Mouse (Mus musculus) CH12F3 (cell line): ENCODE results near the gene Cpvl.

Experiments used
- in situ Hi-C: fragments of 300-500 bp; cut with MboI; formaldehyde crosslinking; loops from 2 replicates; pipeline ENCODE4 v1.14.3; 2020; ENCODE audit warnings: low sequenced_read_pairs

The Cpvl gene

DNA sequence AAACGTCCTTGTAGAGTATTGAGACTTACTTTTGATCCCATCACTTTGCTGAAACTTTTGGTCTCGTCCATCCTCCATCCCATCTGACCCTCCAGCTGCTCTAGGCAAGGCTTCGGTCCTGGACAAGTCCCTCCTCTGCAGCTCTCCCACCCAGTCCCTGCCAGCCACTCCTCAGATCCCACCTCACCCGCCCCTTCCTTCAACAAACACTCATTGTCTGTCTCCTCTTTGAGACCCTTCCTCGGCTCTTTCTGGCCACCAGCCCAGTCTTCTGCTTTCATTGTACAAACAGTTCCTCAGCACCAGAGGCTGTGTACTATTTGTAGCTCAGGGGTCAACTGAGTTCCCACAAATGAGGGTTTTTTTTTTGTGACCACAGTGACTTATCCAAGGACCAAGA, 5.0 kb downstream of the Cpvl start:
- in situ Hi-C loops = no loop called here

DNA sequence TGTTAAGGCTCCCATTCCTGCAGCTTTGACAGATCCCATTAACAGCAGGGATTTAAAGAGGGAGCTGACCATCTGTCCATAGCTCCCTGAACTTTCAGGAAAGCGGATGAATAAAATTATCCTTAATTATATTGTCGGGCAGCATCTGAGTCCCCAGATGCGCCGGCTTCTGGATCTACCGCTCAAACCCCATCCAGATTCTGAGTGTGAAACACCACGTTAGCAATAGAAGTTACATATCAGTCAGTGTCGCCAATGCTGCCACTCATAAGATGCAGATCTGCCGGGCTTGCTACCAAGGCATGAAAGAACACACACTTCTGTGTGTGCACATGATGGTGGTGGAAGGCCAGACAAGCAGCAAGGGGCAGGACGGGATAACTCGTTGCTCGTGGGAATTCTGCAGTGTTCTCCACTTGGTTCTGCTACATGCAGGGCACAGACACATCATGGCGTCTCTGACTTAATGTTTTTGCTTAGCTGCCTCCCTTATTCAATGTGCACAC, 6.2 kb downstream of the Cpvl start:
- in situ Hi-C loops = no loop called here

DNA sequence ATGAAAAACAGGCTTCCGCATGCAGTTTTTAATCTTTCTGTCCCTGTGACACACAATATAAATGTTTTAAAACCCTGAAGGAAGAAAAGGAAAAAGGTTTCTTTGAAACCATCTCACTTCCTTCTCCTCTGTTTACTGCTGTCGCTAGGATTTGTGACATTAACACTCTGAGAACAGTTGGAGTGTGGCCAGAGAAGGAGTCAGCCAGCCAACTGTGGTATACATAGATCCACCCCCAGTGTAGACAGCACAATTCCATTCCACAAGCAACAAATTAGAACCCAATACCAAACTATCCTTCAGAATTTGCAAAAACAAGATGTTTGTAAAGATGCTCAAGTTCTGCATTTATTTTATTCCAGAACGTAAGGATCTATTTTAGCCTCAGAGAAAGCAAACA, 6.7 kb downstream of the Cpvl start:
- in situ Hi-C loops = no loop called here

DNA sequence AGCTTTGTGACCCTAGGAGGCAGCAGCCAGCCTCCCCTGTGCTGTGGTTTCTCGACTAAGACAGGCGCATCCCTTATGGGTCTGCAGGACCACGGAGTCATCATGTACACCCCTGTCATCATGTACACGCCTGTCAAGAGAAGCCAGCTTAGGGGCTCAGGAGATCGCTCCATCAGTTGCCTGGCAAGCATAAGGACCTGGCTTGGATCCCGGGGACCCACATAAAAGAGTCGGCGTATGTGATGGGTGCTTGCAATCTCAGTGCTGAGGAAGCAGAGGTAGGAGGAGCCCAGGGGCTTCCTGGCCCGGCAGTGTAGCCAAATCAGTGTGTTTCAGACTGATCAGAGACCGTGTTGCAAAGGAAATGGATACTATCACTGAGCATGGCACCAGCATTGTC, 9.4 kb downstream of the Cpvl start:
- in situ Hi-C loops = no loop called here

DNA sequence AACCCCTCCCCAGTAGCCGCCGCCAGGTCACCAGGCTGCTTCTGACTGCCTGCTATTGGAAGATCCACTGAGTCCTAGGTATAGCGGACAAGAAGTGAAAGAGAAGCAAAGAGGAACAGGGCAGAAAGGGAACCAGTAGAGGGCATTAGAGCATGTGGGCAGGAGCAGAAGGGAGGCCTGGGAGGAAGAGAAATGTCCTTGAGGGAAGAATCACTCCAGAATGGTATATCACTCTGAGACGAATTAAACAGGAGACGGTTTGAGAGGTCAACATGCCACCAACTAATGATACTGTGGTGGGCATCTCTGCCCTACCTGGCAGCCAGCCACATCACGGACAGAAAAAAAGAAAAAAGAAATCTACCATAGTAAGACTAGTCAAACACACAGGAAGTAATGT, 9.9 kb downstream of the Cpvl start:
- in situ Hi-C loops = no loop called here

DNA sequence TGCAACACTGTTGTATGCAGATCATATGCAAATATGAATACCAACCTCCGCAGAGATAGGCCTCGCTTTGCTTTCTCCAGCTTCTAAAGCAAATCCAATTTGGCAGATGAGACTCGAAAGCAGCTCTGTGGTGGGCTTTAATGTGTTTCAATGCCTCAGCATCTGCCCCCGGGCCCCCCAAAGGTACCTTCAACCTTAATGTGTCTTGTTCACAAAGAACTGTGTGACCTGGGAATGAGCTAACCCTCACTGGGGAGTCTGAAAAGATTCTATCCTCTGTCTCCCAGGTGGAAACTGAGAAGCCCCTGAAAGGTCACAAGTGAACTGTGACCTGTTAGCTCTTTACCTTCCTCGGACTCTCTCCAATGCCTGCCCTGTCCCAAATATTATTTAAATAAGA, 11.9 kb downstream of the Cpvl start:
- in situ Hi-C loops = no loop called here

DNA sequence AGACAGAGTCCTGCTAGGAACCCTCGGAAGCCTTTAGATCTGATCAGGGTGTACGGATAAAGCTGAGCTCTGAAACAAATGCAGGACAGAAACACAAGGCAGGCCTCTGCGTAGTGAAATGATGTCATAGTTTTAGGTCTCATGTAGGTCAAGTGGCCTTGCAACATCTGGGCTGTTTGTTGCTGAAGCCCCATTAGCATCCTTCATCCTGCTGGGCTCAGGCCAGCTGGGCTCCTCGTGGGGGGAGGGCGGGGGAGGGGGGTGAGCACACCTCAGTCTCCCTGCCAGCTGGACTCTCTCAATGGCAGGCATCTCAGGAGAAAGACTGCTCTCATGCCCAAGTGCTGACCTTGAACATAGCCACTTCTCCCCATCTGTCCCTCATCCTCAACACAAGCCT, 12.6 kb downstream of the Cpvl start:
- in situ Hi-C loops = no loop called here

DNA sequence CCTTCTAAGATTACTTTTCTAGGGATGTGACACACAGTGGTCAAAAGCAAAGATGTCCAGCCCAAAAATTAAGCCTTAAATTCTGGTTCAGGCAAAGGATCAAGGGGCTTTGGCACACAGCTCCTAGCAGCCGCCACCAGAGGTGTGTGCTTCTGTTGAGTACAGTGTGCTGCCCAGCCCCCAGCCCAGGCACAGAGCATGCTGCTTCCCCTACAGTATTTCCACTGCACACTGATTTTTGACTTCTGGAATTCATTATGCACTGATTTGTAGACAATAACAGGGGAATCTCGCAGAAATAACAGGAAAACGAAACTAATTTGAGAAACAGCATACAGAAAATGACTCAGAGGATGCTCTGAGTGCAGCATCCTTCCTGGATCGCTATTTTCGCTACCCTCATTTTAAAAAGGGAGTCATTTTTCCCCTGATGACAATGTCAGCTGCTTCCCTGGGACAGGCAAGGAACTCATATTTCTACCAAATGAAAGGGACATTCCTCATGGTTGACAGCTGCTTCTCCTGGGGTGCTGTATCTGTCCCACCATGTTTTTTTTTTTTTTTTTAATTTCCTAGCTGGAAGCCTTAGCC, 14.5 kb downstream of the Cpvl start:
- in situ Hi-C loops = no loop called here

DNA sequence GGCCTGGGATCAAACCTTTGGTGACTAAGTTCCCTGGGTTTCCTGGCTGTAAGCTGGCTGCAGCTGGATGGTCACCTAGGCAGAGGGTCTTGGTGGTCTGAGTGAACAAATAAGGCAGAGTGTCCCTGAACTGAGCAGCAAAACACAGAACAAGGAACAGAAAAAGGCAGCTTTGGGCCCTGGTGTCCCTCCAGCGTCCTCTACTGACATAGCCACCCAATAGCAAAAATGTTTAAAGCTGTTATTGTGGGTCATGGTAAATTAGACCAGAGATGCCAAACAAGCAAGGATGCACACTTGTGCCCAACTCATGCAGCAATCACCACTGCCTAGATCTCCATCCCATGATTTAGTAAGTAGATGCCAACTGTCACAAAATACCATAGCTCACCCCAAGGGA, 16.5 kb downstream of the Cpvl start:
- in situ Hi-C loops = no loop called here

DNA sequence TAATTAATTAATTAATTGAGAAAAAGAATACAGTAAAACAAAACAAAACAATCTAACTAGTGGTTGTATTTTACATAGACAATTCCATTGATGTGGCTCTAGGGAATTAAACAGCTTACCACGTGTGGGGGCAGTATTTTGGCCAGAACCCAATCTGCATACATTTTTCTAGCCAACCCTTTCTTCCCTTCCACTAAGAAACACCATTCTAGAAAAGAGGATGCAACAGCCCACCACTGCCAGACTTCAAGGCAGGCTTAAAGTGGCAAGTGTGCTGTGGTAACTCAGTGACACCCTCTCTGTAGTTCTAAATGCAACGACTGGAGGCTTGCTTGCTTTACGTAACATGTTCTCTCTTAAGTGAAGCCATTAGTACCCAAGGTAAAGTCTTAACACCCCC, 18.6 kb downstream of the Cpvl start:
- in situ Hi-C loops = loop anchor here (10.0 kb wide), 1 partner anchor 185 kb away; no protein-coding TSS in a partner anchor

DNA sequence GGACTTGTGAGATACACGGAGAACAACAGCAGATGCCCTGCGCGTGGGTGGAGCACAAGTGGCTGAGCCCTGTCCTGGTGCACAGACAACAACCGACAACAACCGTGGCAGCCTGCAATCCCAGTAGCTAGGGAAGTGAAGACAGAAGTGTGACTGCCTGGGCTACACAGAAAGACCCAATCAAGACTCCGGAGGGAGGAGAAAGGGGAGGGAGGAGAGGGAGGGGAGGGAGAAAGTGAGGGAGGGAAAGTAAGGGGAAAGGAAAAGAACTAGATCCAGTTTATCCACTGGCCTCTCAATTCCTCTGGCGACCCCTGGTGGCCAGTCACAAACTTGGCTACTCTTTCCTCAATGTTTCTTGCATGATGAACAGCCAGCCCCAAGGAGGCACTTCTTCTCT, 20.1 kb downstream of the Cpvl start:
- in situ Hi-C loops = loop anchor here (10.0 kb wide), 1 partner anchor 184 kb away; no protein-coding TSS in a partner anchor

DNA sequence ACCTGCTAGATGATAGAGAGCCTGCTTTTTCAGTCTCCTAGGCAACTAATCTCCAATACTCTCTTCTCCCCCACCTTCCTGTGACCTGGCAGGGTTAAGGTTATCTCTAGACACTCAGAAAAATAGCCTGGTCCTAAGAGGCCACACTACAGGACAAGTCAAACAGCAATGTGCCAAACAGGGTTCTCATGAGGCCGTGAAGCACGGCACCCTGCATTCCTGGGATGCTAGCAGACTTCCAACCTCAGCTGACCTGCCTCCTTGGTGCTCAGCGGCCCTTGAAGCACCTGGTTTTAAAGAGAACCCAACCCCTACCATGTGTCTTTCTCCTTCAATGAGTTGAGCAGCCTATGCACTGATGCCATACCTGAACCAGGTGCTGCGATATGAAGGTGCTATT, 22.0 kb downstream of the Cpvl start:
- in situ Hi-C loops = loop anchor here (10.0 kb wide), 1 partner anchor 182 kb away; no protein-coding TSS in a partner anchor

DNA sequence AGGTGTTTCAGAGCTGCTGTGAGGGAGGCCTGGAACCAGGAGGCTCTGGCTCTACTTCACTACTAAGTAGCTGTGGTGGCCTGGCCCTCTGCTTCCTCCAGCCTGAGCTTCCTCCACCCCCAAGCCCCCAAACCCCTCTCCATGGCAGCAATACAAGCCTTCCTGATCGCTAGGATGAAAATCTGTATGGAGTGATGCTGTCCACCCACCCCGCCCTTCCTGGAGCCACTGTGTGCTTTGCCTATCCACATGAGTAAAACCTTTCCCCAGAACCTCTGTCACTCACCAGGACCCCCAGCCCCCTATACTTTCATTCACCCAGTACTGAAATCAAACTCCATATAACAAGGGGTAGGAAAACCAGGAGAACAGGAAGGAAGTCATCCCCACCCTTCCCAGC, 22.6 kb downstream of the Cpvl start:
- in situ Hi-C loops = loop anchor here (10.0 kb wide), 1 partner anchor 181 kb away; no protein-coding TSS in a partner anchor

DNA sequence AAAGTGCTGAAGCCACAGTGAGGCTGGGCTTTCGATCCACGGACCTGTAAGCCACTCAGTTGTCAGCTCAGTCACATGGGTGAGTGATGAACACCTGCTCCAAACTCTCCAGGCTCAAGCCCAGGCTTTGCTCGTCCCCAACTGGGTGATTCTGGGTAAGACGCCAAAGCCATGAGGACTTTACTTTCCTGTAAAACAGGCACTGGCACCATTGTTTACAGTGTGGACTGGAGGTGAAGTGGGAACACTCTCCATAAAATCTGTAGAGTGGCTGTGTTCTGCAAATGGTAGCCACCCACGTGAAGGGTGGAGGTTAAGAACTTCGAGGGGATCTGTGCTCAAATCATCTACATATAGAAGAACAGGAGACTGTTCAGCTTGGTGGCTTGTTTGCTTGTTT, 23.2 kb downstream of the Cpvl start:
- in situ Hi-C loops = loop anchor here (10.0 kb wide), 1 partner anchor 180 kb away; no protein-coding TSS in a partner anchor

DNA sequence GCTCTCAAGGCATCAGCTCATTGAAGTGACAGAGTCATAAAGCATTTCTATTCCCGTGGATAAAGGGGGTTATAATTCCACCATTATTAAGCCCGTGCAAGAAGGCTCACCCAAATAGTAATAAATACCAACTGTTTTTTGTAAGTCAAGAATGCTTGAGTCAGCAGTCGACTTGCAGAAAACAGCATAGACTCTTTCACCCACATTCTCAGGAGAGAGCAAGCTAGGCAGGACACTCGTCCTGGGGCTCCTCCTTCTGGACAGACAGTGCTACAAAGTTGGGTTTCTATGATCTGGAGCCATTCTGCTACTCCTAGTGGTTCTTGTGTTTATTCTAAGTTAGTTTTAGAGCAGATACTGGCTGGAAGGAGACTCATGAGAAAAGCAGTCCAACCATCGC, 24.4 kb downstream of the Cpvl start:
- in situ Hi-C loops = loop anchor here (10.0 kb wide), 1 partner anchor 179 kb away; no protein-coding TSS in a partner anchor

DNA sequence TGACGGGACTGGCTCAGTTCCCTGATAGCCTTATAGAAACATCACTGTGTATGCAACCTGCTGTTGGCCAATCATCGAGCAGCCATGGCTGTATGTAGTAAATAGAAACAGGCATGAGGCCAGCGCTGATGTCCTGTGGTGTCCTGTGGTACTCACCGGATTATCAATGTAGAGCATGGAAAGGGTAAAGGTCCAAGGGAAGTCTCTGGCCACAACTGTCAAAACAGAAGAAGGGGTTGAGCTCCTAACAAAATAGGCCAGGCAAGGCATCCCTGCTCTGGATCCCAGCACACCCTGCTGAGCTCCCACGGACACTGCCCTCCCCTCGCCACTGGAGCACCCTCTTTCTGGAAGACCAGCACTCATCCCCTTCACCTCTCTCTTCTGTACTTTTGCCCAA, 25.1 kb downstream of the Cpvl start:
- in situ Hi-C loops = loop anchor here (10.0 kb wide), 1 partner anchor 179 kb away; no protein-coding TSS in a partner anchor

DNA sequence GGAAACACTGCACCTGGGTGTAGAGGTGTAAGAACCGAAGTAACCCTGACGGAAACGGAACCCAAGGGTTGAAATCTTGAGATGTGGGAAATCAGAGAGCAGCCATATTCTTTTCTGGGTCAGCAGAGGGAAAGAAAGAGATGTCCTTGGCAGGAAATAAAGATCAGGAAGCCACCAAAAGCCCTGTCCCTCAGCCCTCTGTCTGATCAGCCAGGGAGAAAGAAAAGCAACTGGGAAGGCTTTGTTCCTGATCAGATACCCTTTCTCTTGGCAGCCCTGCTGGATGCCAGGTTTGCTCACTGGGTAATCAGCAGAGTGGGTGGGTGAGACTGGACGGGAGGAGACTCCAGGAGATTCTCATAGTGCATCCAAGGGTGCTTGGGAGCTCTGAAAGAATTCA, 27.1 kb downstream of the Cpvl start:
- in situ Hi-C loops = loop anchor here (10.0 kb wide), 1 partner anchor 177 kb away; no protein-coding TSS in a partner anchor

DNA sequence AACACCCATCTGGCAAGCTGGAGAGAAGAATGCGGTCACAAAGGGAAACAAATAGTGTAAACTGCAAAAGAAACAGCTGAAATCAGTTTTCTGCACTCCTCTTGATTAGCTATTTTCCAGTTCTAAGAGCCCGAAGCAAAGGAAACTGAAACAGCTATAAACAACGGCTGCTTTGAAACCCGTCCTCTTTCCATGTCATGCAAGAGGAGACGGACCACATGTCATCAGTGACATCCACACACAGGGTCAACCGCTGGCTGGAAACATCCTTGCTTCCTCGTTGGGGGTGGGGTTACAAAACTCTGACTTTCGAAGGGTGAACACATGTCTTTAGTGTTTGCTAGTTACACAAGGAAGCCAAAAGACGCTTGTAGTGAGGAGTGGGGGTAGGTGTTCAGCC, 27.6 kb downstream of the Cpvl start:
- in situ Hi-C loops = loop anchor here (10.0 kb wide), 1 partner anchor 176 kb away; no protein-coding TSS in a partner anchor

DNA sequence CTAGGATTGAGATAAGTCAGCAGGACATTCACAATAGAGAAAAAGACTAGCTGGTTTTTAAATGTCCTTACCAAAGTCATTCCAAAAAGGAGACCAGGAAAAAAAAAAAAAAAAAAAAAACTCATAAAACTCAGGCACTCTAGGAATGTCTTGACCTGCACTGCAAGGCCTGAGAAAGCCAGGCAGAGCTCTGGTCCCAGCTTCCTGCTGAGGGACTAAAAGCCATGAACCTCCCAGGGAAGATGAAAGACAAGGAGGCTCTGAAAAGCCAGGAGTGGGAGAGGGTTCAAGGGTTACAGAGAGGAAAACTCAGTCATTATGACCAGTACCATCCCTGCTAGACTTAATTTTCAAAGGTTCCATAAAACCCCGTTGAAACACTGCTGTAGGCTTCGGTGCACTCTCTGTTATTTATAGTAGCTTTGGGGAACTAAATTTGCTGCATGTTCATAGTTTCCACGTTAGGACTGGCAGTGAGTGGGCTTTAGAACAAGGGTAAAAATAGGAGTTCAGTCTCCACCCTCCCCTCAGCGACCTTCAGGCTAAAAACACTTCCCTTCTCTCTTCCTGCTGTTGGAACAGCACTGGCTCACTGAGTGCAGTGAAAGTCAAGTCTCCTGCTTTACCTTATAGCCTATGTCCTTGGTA, 30.0 kb downstream of the Cpvl start:
- in situ Hi-C loops = no loop called here

DNA sequence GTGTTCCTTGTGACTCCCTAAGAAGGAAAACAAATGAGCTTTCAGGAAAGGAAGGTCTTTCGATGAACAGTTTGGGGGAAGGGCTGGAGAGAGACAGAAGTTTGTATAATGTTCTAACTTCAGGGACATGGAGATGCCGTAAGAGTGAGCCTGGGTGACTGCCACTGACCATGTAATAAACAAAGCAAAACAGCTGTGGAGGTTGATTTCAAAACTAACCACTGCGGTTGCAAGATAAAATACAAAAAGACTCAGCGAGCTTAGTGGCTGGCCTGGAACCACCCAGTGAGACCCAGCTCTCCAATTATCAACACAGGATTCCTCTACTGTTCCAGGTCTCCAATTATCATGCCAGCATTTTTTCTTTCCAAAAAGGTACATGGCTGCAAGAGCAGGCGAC, 33.6 kb downstream of the Cpvl start:
- in situ Hi-C loops = no loop called here

DNA sequence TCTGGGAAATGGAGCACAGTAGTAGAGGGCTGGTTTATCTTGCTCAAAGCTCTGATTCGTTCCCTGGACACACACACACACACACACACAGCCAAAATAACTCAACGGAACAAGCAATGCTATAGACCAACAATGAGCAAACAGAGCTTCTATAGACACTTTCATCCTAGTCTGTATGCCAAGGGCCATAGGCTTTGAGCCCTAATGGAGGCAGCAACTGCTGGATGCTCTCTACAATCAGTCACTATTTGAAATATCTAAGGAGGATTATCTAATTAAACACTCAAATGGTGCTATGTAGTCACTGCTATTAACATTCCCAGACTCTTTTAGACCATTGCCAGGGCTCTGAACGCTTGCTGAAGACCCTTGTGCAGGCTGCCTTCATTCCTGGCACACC, 34.1 kb downstream of the Cpvl start:
- in situ Hi-C loops = no loop called here

DNA sequence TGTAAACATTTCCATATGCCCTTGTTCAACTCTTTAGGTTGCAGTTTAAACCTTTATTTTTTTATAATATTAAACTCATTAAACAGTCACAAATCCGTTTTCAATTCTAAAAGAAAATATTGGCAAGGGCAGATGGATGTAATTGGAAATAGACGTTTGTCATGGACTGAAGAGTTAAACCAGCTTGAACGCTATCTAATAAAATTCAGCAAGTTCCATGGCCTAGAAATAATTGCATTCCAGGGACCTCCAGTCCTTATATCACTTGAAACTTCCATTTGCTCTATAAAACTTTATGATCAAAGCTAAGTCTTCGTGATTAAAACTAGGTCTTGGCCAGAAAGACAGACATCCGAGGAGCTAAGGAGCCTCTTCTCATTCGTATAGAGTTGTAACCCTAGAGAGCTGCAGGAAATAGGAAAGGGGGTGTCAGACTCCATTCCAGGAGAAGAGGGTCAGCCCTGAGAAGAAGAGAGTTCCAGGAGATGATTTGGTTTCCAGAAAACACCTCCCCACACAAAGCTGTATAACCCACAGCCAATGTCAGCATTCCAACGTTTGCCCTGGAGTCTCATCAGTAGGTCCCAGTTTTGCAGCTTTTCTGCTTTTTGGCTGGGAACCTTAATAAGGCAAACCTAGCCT, 36.2 kb downstream of the Cpvl start:
- in situ Hi-C loops = no loop called here
